Mouse (Mus musculus) frontal cortex, adult 2 months (tissue): ENCODE measurements at regions not wholly inside any gene's neighbourhood (a gene's known extent, or its start where the extent isn't known, plus 50 kb on each side); places are given as distances from the start of the nearest gene placed in this dataset.

Source experiments
- DNase-seq, 2 experiments: peaks; one replicate each; pipeline ENCODE4 v3.0.0; 2022; ENCODE audit warnings: low spot score in 1 of 2; ENCODE audit errors: extremely low spot score in 1 of 2

DNA sequence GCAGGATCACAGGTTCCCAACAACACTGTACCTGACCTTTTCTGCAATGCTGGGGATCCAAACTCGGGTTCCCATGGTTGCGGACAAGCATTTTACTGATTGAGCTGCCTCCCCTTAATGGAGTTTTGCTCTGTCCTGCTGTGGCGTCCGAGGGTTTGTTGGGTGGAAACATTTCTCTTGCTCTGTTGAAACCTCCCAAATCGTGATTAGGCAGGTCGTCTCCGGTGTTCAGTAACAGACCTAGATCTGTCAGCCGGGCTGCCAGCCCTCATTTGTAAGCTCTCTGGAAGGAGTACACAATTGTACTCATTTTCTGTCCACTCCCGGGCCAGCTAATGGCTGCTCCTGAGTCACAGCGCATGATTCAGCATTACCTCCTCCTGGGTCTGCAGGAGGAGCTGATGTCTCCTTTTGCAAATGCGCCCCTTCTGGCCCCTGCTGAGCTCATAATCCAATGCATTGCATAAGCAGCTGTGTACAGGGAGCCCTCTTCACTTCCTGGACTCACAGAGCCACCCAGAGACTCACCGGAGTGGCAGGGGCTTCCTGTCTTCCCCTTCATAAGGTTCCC lies 49.8 kb upstream of the Sipa1l2 start:
- DNase-seq: peak in 1 of 2 experiments; percentile 26
